ENCODE assay signal across 7 mouse cellular contexts in genomic region chr4:134453619-134454400, GRCm38 (mm10). TPM values are rescaled to one million over a fixed set of nuclear protein-coding genes. Genes with fewer than 3 reads are reported as not detected.
DNase-seq lines count a peak whose midpoint lies in the region; ATAC-seq and TF ChIP-seq lines count a peak whose summit lies in the region.

No protein-coding gene starts in this region.

- H3K4me2 ChIP-seq in embryonic facial prominence, embryonic 13.5 days = no peak overlapping the region

- no peak overlapping the region for H3K9ac ChIP-seq in embryonic facial prominence, embryonic 13.5 days

- ATAC-seq in embryonic facial prominence, embryonic 13.5 days (ENCODE audit: insufficient number of reproducible peaks, insufficient read depth, low FRiP score, low TSS enrichment, low read depth) = 0 out of 2 replicates have a peak, but pooled peaks have one; percentile 28
- ATAC-seq in erythroid progenitor cell, adult 5-6 weeks (replicated peaks; ENCODE audit: low FRiP score, poor library complexity, severe bottlenecking) = no peak
- no peak for ATAC-seq in inflammation-experienced regulatory T-cells, adult 6 months

- 25% methylated on average over 34 of the region's 34 CpGs for WGBS in embryonic facial prominence, embryonic 13.5 days

- H3K9me3 ChIP-seq in embryonic facial prominence, embryonic 13.5 days = no peaks in the 10 kb centered on the region

- no peaks in the 10 kb centered on the region; the same call in 1 of the 2 replicates for H3K27me3 ChIP-seq in testis, adult 2 months (ENCODE audit: control insufficient read depth, insufficient read depth, low read length)
- peaks cover 60% of the 10 kb centered on the region for H3K27me3 ChIP-seq in embryonic facial prominence, embryonic 13.5 days

- H3K4me3 ChIP-seq in testis, adult 2 months (ENCODE audit: control insufficient read depth, low read depth, low read length) = peak overlapping the region; percentile 64
- H3K4me3 ChIP-seq in embryonic facial prominence, embryonic 13.5 days = no peak overlapping the region

- H3K36me3 ChIP-seq in testis, adult 2 months (ENCODE audit: control insufficient read depth, insufficient read depth, low read length) = no peaks in the 10 kb centered on the region
- H3K36me3 ChIP-seq in embryonic facial prominence, embryonic 13.5 days = no peaks in the 10 kb centered on the region

- no peak for TF ChIP-seq POLR2A in testis, adult 2 months (IDR thresholded peaks at IDR 0.05; ENCODE audit: control insufficient read depth, low read depth, low read length)

- H3K27ac ChIP-seq in testis, adult 2 months (ENCODE audit: control insufficient read depth, insufficient read depth, low read depth, low read length) = no peak overlapping the region
- H3K27ac ChIP-seq in embryonic facial prominence, embryonic 13.5 days = no peak overlapping the region

- H3K4me1 ChIP-seq in testis, adult 2 months (ENCODE audit: control insufficient read depth, insufficient read depth, low read length) = peaks cover 19% of the 10 kb centered on the region
- peaks cover 15% of the 10 kb centered on the region for H3K4me1 ChIP-seq in embryonic facial prominence, embryonic 13.5 days

- no peak for TF ChIP-seq CTCF in testis, adult 2 months (IDR thresholded peaks at IDR 0.05; ENCODE audit: control insufficient read depth, insufficient read depth, insufficient replicate concordance, low read depth, low read length)

- DNase-seq in testis, postnatal 14 days (ENCODE audit: low spot score) = no peak
- DNase-seq in kidney, postnatal 25 days = peak; percentile 46 to 80
- DNase-seq in urinary bladder, postnatal 4 days (ENCODE audit: low spot score in 2 of 2) = no peak

RNA-seq across cellular contexts. Expression of gene Stmn1, which starts 14.3 kb away (rescaled TPM):
- polyA plus RNA-seq in testis, adult 2 months (2012; rRNA removed) = 109 and 126 TPM in 2 replicates
- polyA plus RNA-seq in embryonic facial prominence, embryonic 13.5 days (2015; fragmentation: Nextera tagmentation; extraction: Ambion mirVana) = 2,120 and 2,313 TPM in 2 replicates
- total RNA-seq in erythroid progenitor cell, adult 5-6 weeks (2015; ENCODE audit: low replicate concordance) = 429 and 552 TPM in 2 replicates
- total RNA-seq in erythroid progenitor cell, adult 5-6 weeks (2017; ENCODE audit: low replicate concordance) = 378 and 383 TPM in 2 replicates
- polyA plus RNA-seq in inflammation-experienced regulatory T-cells, adult 6 months (2017; shearing (Covaris generic)) = 100 to 1,000 TPM in 1 of 3 experiments, 10 to 100 TPM in 2; 62.2 to 637 (median 91.9) TPM

RNA-seq across cellular contexts. Expression of gene Paqr7, which starts 42.7 kb away (rescaled TPM):
- polyA plus RNA-seq in testis, adult 2 months (2012; rRNA removed) = 65.0 and 67.1 TPM in 2 replicates
- 3.8 and 4.0 TPM in 2 replicates for polyA plus RNA-seq in embryonic facial prominence, embryonic 13.5 days (2015; fragmentation: Nextera tagmentation; extraction: Ambion mirVana)
- total RNA-seq in erythroid progenitor cell, adult 5-6 weeks (2015; ENCODE audit: low replicate concordance) = 1.7 and 3.6 TPM in 2 replicates
- total RNA-seq in erythroid progenitor cell, adult 5-6 weeks (2017; ENCODE audit: low replicate concordance) = 1.6 and 1.9 TPM in 2 replicates
- polyA plus RNA-seq in inflammation-experienced regulatory T-cells, adult 6 months (2017; shearing (Covaris generic)) = 10 to 100 TPM; 22.5 to 35.0 (median 31.7) TPM

RNA-seq across cellular contexts. Expression of gene Aunip, which starts 57.0 kb away (rescaled TPM):
- polyA plus RNA-seq in testis, adult 2 months (2012; rRNA removed) = 3.7 and 3.8 TPM in 2 replicates
- 10.6 and 11.7 TPM in 2 replicates for polyA plus RNA-seq in embryonic facial prominence, embryonic 13.5 days (2015; fragmentation: Nextera tagmentation; extraction: Ambion mirVana)
- 3.8 and 15.5 TPM in 2 replicates for total RNA-seq in erythroid progenitor cell, adult 5-6 weeks (2015; ENCODE audit: low replicate concordance)
- total RNA-seq in erythroid progenitor cell, adult 5-6 weeks (2017; ENCODE audit: low replicate concordance) = 16.3 and 20.5 TPM in 2 replicates
- 1 to 10 TPM in 1 of 3 experiments, under 1 TPM in 2; 0.44 to 7.2 (median 0.94) TPM for polyA plus RNA-seq in inflammation-experienced regulatory T-cells, adult 6 months (2017; shearing (Covaris generic))

RNA-seq across cellular contexts. Expression of gene Pafah2, which starts 57.7 kb away (rescaled TPM):
- polyA plus RNA-seq in testis, adult 2 months (2012; rRNA removed) = 36.0 and 37.2 TPM in 2 replicates
- 12.0 and 13.0 TPM in 2 replicates for polyA plus RNA-seq in embryonic facial prominence, embryonic 13.5 days (2015; fragmentation: Nextera tagmentation; extraction: Ambion mirVana)
- 1.8 and 4.2 TPM in 2 replicates for total RNA-seq in erythroid progenitor cell, adult 5-6 weeks (2015; ENCODE audit: low replicate concordance)
- 0.77 and 5.4 TPM in 2 replicates for total RNA-seq in erythroid progenitor cell, adult 5-6 weeks (2017; ENCODE audit: low replicate concordance)
- polyA plus RNA-seq in inflammation-experienced regulatory T-cells, adult 6 months (2017; shearing (Covaris generic)) = 1 to 10 TPM in 2 of 3 experiments, under 1 TPM in 1; 0.80 to 1.5 (median 1.2) TPM

Comparison
In these comparisons a context has a peak if more than half of its experiments do, and no peak if none do; other contexts are left out.
1. DNase-seq: peak in kidney, postnatal 25 days (2 of 2); none in testis, postnatal 14 days (single experiment) and urinary bladder, postnatal 4 days (0 of 2).